Mouse (Mus musculus): Measurements from ENCODE around the gene Trnau1ap. TPM values are rescaled to one million over a fixed set of nuclear protein-coding genes. Genes with fewer than 3 reads are reported as not detected.

The Trnau1ap gene
- 16.0 and 19.6 TPM in 2 replicates for polyA plus RNA-seq (2012; rRNA removed)

GRCm38 (mm10) chr4:132329115-132329834 lies at the start of gene Trnau1ap:
Trnau1ap (minus strand) TSS chr4:132329538.
- H3K27me3 ChIP-seq (ENCODE audit: control insufficient read depth, insufficient read depth, low read length) = no peaks in the 10 kb centered on the region
- TF ChIP-seq CTCF (IDR thresholded peaks at IDR 0.05; ENCODE audit: extremely low read depth, insufficient read depth, insufficient read length, insufficient replicate concordance) (0 out of 2 replicates have a peak, but pooled peaks have one; percentile 1), POLR2A (IDR thresholded peaks at IDR 0.05; ENCODE audit: low read depth, low read length) (peak; percentile 82)
- WGBS = under 1% methylated on average over 52 of the region's 52 CpGs
- H3K27ac ChIP-seq (ENCODE audit: insufficient read depth, low read length) = peak within 1 kb of the TSS; percentile 86
- peaks cover 5% of the 10 kb centered on the region; the same call in 1 of the 2 replicates for H3K4me1 ChIP-seq (ENCODE audit: control insufficient read depth, insufficient read depth, insufficient read length)
- peaks cover 14% of the 10 kb centered on the region for H3K36me3 ChIP-seq (ENCODE audit: control insufficient read depth, insufficient read depth, low read length)
- H3K4me3 ChIP-seq (ENCODE audit: extremely low read depth, insufficient read depth, insufficient read length) = peak within 1 kb of the TSS; percentile 85
- peak; percentile 76 to 90 for DNase-seq (ENCODE audit: low read depth in 1 of 2, low spot score in 2 of 2)

- H3K27me3 ChIP-seq (ENCODE audit: control insufficient read depth, insufficient read depth, low read length) = no peaks in the 10 kb centered on the region
- H3K27ac ChIP-seq (ENCODE audit: insufficient read depth, low read length) = no peak overlapping the region
- no peak for DNase-seq (ENCODE audit: low read depth in 1 of 2, low spot score in 2 of 2)
- peaks cover 27% of the 10 kb centered on the region for H3K36me3 ChIP-seq (ENCODE audit: control insufficient read depth, insufficient read depth, low read length)
- TF ChIP-seq CTCF (IDR thresholded peaks at IDR 0.05; ENCODE audit: extremely low read depth, insufficient read depth, insufficient read length, insufficient replicate concordance) (no peak), POLR2A (IDR thresholded peaks at IDR 0.05; ENCODE audit: low read depth, low read length) (no peak)
- no peaks in the 10 kb centered on the region for H3K4me1 ChIP-seq (ENCODE audit: control insufficient read depth, insufficient read depth, insufficient read length)
- H3K4me3 ChIP-seq (ENCODE audit: extremely low read depth, insufficient read depth, insufficient read length) = no peak overlapping the region
- WGBS = 97% methylated on average over 1 of the region's 1 CpGs
Measured at GRCm38 (mm10) chr4:132373820-132374219, 44.5 kb upstream of the Trnau1ap start.

GRCm38 (mm10) chr4:132369953-132370750 lies 40.8 kb upstream of the Trnau1ap start:
- H3K27me3 ChIP-seq (ENCODE audit: control insufficient read depth, insufficient read depth, low read length) = no peaks in the 10 kb centered on the region
- no peak for TF ChIP-seq CTCF (IDR thresholded peaks at IDR 0.05; ENCODE audit: extremely low read depth, insufficient read depth, insufficient read length, insufficient replicate concordance)
- no peak for TF ChIP-seq POLR2A (IDR thresholded peaks at IDR 0.05; ENCODE audit: low read depth, low read length)
- H3K4me1 ChIP-seq (ENCODE audit: control insufficient read depth, insufficient read depth, insufficient read length) = no peaks in the 10 kb centered on the region
- 90% methylated on average over 8 of the region's 8 CpGs for WGBS
- DNase-seq (ENCODE audit: low read depth in 1 of 2, low spot score in 2 of 2) = no peak
- no peak overlapping the region for H3K4me3 ChIP-seq (ENCODE audit: extremely low read depth, insufficient read depth, insufficient read length)
- H3K27ac ChIP-seq (ENCODE audit: insufficient read depth, low read length) = no peak overlapping the region
- H3K36me3 ChIP-seq (ENCODE audit: control insufficient read depth, insufficient read depth, low read length) = peaks cover 30% of the 10 kb centered on the region

- Histone ChIP-seq H3K27ac (ENCODE audit: insufficient read depth, low read length) (no peak overlapping the region), H3K36me3 (ENCODE audit: control insufficient read depth, insufficient read depth, low read length) (peaks cover 29% of the 10 kb centered on the region), H3K27me3 (ENCODE audit: control insufficient read depth, insufficient read depth, low read length) (no peaks in the 10 kb centered on the region), H3K4me1 (ENCODE audit: control insufficient read depth, insufficient read depth, insufficient read length) (no peaks in the 10 kb centered on the region), H3K4me3 (ENCODE audit: extremely low read depth, insufficient read depth, insufficient read length) (no peak overlapping the region)
- WGBS = 92% methylated on average over 18 of the region's 18 CpGs
- TF ChIP-seq CTCF (IDR thresholded peaks at IDR 0.05; ENCODE audit: extremely low read depth, insufficient read depth, insufficient read length, insufficient replicate concordance) = no peak
- TF ChIP-seq POLR2A (IDR thresholded peaks at IDR 0.05; ENCODE audit: low read depth, low read length) = no peak
- DNase-seq (ENCODE audit: low read depth in 1 of 2, low spot score in 2 of 2) = no peak
Measured at GRCm38 (mm10) chr4:132367480-132368201, 38.3 kb upstream of the Trnau1ap start.

- no peak for DNase-seq (ENCODE audit: low read depth in 1 of 2, low spot score in 2 of 2)
- TF ChIP-seq POLR2A (IDR thresholded peaks at IDR 0.05; ENCODE audit: low read depth, low read length) = no peak
- TF ChIP-seq CTCF (IDR thresholded peaks at IDR 0.05; ENCODE audit: extremely low read depth, insufficient read depth, insufficient read length, insufficient replicate concordance) = no peak
- H3K4me3 ChIP-seq (ENCODE audit: extremely low read depth, insufficient read depth, insufficient read length) = no peak overlapping the region
- H3K27ac ChIP-seq (ENCODE audit: insufficient read depth, low read length) = no peak overlapping the region
- H3K27me3 ChIP-seq (ENCODE audit: control insufficient read depth, insufficient read depth, low read length) = no peaks in the 10 kb centered on the region
- H3K36me3 ChIP-seq (ENCODE audit: control insufficient read depth, insufficient read depth, low read length) = peaks cover 24% of the 10 kb centered on the region
- H3K4me1 ChIP-seq (ENCODE audit: control insufficient read depth, insufficient read depth, insufficient read length) = no peaks in the 10 kb centered on the region
- WGBS = 93% methylated on average over 13 of the region's 13 CpGs
Measured at GRCm38 (mm10) chr4:132365450-132366060, 36.2 kb upstream of the Trnau1ap start.

GRCm38 (mm10) chr4:132363487-132363886 lies 34.1 kb upstream of the Trnau1ap start:
- no peak for DNase-seq (ENCODE audit: low read depth in 1 of 2, low spot score in 2 of 2)
- TF ChIP-seq CTCF (IDR thresholded peaks at IDR 0.05; ENCODE audit: extremely low read depth, insufficient read depth, insufficient read length, insufficient replicate concordance) (no peak), POLR2A (IDR thresholded peaks at IDR 0.05; ENCODE audit: low read depth, low read length) (no peak)
- Histone ChIP-seq H3K4me1 (ENCODE audit: control insufficient read depth, insufficient read depth, insufficient read length) (no peaks in the 10 kb centered on the region), H3K27me3 (ENCODE audit: control insufficient read depth, insufficient read depth, low read length) (no peaks in the 10 kb centered on the region), H3K4me3 (ENCODE audit: extremely low read depth, insufficient read depth, insufficient read length) (no peak overlapping the region), H3K27ac (ENCODE audit: insufficient read depth, low read length) (no peak overlapping the region), H3K36me3 (ENCODE audit: control insufficient read depth, insufficient read depth, low read length) (peaks cover 17% of the 10 kb centered on the region)
- 77% methylated on average over 11 of the region's 11 CpGs for WGBS

All from spleen, adult 2 months (tissue).